ENCODE assay signal across 13 mouse cellular contexts in genomic region chr13:72735916-72736315, GRCm38 (mm10).
DNase-seq lines count a peak whose midpoint lies in the region; ATAC-seq and TF ChIP-seq lines count a peak whose summit lies in the region.
"Had no signal": no experiment of that assay in that cellular context is flagged by ENCODE, and none has a peak within 500 bp of the region (broad histone marks: within the 10 kb centered on the region; RNA-seq: fewer than 3 reads in every experiment).

No protein-coding gene starts in this region.

- no peak for TF ChIP-seq CTCF in hindbrain, postnatal 0 days (IDR thresholded peaks at IDR 0.05; ENCODE audit: low read depth)
- TF ChIP-seq CTCF in brain, embryonic 14.5 days (IDR thresholded peaks at IDR 0.05; ENCODE audit: borderline replicate concordance, extremely low read depth, insufficient read depth, insufficient read length): no peak

- TF ChIP-seq POLR2A in brain, embryonic 14.5 days (IDR thresholded peaks at IDR 0.05; ENCODE audit: borderline replicate concordance, extremely low read depth, insufficient read depth, insufficient read length, poor library complexity, severe bottlenecking): no peak

- H3K4me1 ChIP-seq in hindbrain, postnatal 0 days (ENCODE audit: insufficient read depth, low read length): no peaks in the 10 kb centered on the region
- H3K4me1 ChIP-seq in hindbrain, embryonic 13.5 days (replicated peaks): no peaks in the 10 kb centered on the region
- H3K4me1 ChIP-seq: heart, embryonic 15.5 days; hindbrain, embryonic 15.5 days; megakaryocyte, embryonic 14.5 days had no signal

- no peaks in the 10 kb centered on the region; the same call in 1 of the 2 replicates for H3K27me3 ChIP-seq in hindbrain, postnatal 0 days (ENCODE audit: insufficient read depth, low read length)
- peaks cover 12% of the 10 kb centered on the region for H3K27me3 ChIP-seq in hindbrain, embryonic 13.5 days
- H3K27me3 ChIP-seq: heart, embryonic 15.5 days; megakaryocyte, embryonic 14.5 days had no signal

- no peak overlapping the region for H3K27ac ChIP-seq in hindbrain, postnatal 0 days
- H3K27ac ChIP-seq in hindbrain, embryonic 13.5 days: no peak overlapping the region
- H3K27ac ChIP-seq: heart, embryonic 15.5 days; hindbrain, embryonic 15.5 days; limb, embryonic 12.5 days had no signal

- no peak overlapping the region for H3K9ac ChIP-seq in hindbrain, postnatal 0 days (replicated peaks; ENCODE audit: low read length)
- no peak overlapping the region for H3K9ac ChIP-seq in hindbrain, embryonic 13.5 days
- H3K9ac ChIP-seq: heart, embryonic 15.5 days; hindbrain, embryonic 15.5 days; limb, embryonic 12.5 days had no signal

- peak; percentile 69 for ATAC-seq in hindbrain, postnatal 0 days
- ATAC-seq in hindbrain, embryonic 13.5 days (ENCODE audit: low FRiP score): no peak
- no peak for ATAC-seq in megakaryocyte, adult 5-6 weeks (ENCODE audit: poor library complexity, severe bottlenecking)

- H3K36me3 ChIP-seq in hindbrain, postnatal 0 days (ENCODE audit: insufficient read depth, low read length): no peaks in the 10 kb centered on the region
- H3K36me3 ChIP-seq in hindbrain, embryonic 13.5 days: no peaks in the 10 kb centered on the region
- H3K36me3 ChIP-seq: heart, embryonic 15.5 days; hindbrain, embryonic 15.5 days; limb, embryonic 12.5 days had no signal

- WGBS in hindbrain, postnatal 0 days: 56% methylated on average over 8 of the region's 8 CpGs
- WGBS in hindbrain, embryonic 13.5 days: 84% methylated on average over 8 of the region's 8 CpGs

- no peaks in the 10 kb centered on the region for H3K9me3 ChIP-seq in hindbrain, postnatal 0 days (ENCODE audit: low read length)
- no peaks in the 10 kb centered on the region for H3K9me3 ChIP-seq in hindbrain, embryonic 13.5 days
- H3K9me3 ChIP-seq: heart, embryonic 15.5 days; hindbrain, embryonic 15.5 days; limb, embryonic 12.5 days had no signal

- no peak overlapping the region for H3K4me2 ChIP-seq in hindbrain, postnatal 0 days (ENCODE audit: low read depth, low read length)
- H3K4me2 ChIP-seq in hindbrain, embryonic 13.5 days: no peak overlapping the region
- H3K4me2 ChIP-seq: heart, embryonic 15.5 days; hindbrain, embryonic 15.5 days; limb, embryonic 12.5 days had no signal

- DNase-seq in hindbrain, postnatal 0 days (ENCODE audit: low spot score): peak; percentile 65
- DNase-seq in brain, embryonic 14.5 days (ENCODE audit: low read depth): peak; percentile 50
- DNase-seq in cerebellum, adult 11-12 months: peak; percentile 86
- peak; percentile 74 to 77 for DNase-seq in cerebellum, postnatal 36 days
- no peak for DNase-seq in embryo, embryonic 10 days (ENCODE audit: low spot score)
- DNase-seq: kidney, adult 8-10 months; layer of hippocampus, postnatal 36 days had no signal

- no peak overlapping the region for H3K4me3 ChIP-seq in hindbrain, postnatal 0 days (ENCODE audit: low read length)
- no peak overlapping the region for H3K4me3 ChIP-seq in hindbrain, embryonic 13.5 days
- H3K4me3 ChIP-seq: heart, embryonic 15.5 days; hindbrain, embryonic 15.5 days; limb, embryonic 12.5 days had no signal
